Mouse (Mus musculus): ENCODE measurements around the gene Trdmt1.

Gene Trdmt1

GRCm38 (mm10) chr2:13557145-13558030 lies 12.9 kb upstream of the Trdmt1 start:
- peak; percentile 22 to 30 for DNase-seq

GRCm38 (mm10) chr2:13556239-13556638 lies 11.8 kb upstream of the Trdmt1 start:
- DNase-seq: no peak

GRCm38 (mm10) chr2:13553966-13554365 lies 9.5 kb upstream of the Trdmt1 start:
- DNase-seq: no peak

- DNase-seq: no peak
Measured at GRCm38 (mm10) chr2:13548749-13549148, 4.3 kb upstream of the Trdmt1 start.

- DNase-seq: peak; percentile 17
Measured at GRCm38 (mm10) chr2:13543519-13544124, 846 bp downstream of the Trdmt1 start.

GRCm38 (mm10) chr2:13539860-13540259 lies 4.6 kb downstream of the Trdmt1 start:
- DNase-seq: no peak

- DNase-seq: no peak
Measured at GRCm38 (mm10) chr2:13538704-13539377, 5.6 kb downstream of the Trdmt1 start.

- DNase-seq: no peak
Measured at GRCm38 (mm10) chr2:13538258-13538657, 6.2 kb downstream of the Trdmt1 start.

- DNase-seq: peak; percentile 50 to 52
Measured at GRCm38 (mm10) chr2:13537733-13538132, 6.7 kb downstream of the Trdmt1 start.

GRCm38 (mm10) chr2:13536747-13537146 lies 7.7 kb downstream of the Trdmt1 start:
- no peak for DNase-seq

GRCm38 (mm10) chr2:13530639-13531038 lies 13.8 kb downstream of the Trdmt1 start:
- no peak for DNase-seq

GRCm38 (mm10) chr2:13529253-13529933 lies 15.1 kb downstream of the Trdmt1 start:
- no peak for DNase-seq

GRCm38 (mm10) chr2:13527531-13527930 lies 16.9 kb downstream of the Trdmt1 start:
- DNase-seq: no peak

GRCm38 (mm10) chr2:13527125-13527524 lies 17.3 kb downstream of the Trdmt1 start:
- DNase-seq: no peak

- no peak for DNase-seq
Measured at GRCm38 (mm10) chr2:13526205-13526604, 18.3 kb downstream of the Trdmt1 start.

- DNase-seq: no peak
Measured at GRCm38 (mm10) chr2:13523540-13524456, 20.7 kb downstream of the Trdmt1 start.

GRCm38 (mm10) chr2:13522106-13522505 lies 22.4 kb downstream of the Trdmt1 start:
- DNase-seq: no peak

- no peak for DNase-seq
Measured at GRCm38 (mm10) chr2:13514949-13515348, 29.5 kb downstream of the Trdmt1 start.

- no peak for DNase-seq
Measured at GRCm38 (mm10) chr2:13502717-13503116, 41.8 kb downstream of the Trdmt1 start.

GRCm38 (mm10) chr2:13501553-13501952 lies 42.9 kb downstream of the Trdmt1 start:
- DNase-seq: no peak

- DNase-seq: no peak
Measured at GRCm38 (mm10) chr2:13500298-13500999, 44.0 kb downstream of the Trdmt1 start.
